Mouse (Mus musculus) embryonic facial prominence, embryonic 14.5 days (tissue): ENCODE data around the gene Lct. TPM values are rescaled to one million over a fixed set of nuclear protein-coding genes. Genes with fewer than 3 reads are reported as not detected.

Source experiments
- ATAC-seq: fragments of 200-750 bp; cut with Nextera tagmentation; 2 replicates; pipeline ENCODE4 v1.8.0; 2017; ENCODE audit warnings: low read depth, moderate number of reproducible peaks, moderate TSS enrichment
- DNase-seq: peaks from one replicate; pipeline ENCODE4 v3.0.0-alpha.2; 2015; ENCODE audit warnings: low spot score
- H3K27ac ChIP-seq: fragments of 300-500 bp; sonication (generic); replicated peaks from 2 replicates; pipeline ENCODE4 v1.5.1; 2014; ENCODE audit warnings: low read depth, mild to moderate bottlenecking, low read length, moderate library complexity
- H3K27me3 ChIP-seq: fragments of 300-500 bp; sonication (generic); replicated peaks from 2 replicates; pipeline ENCODE4 v1.6.1; 2014; ENCODE audit warnings: low read length; ENCODE audit not compliant: control insufficient read depth, insufficient read depth
- H3K36me3 ChIP-seq: fragments of 300-500 bp; sonication (generic); 2 replicates; pipeline ENCODE4 v1.6.1; 2014; ENCODE audit warnings: low read length, mixed read lengths; ENCODE audit not compliant: control insufficient read depth, insufficient read depth
- H3K4me1 ChIP-seq: fragments of 300-500 bp; sonication (generic); 2 replicates; pipeline ENCODE4 v1.6.1; 2014; ENCODE audit warnings: antibody characterized with exemption, low read length; ENCODE audit not compliant: control insufficient read depth, insufficient read depth
- H3K4me2 ChIP-seq: fragments of 300-500 bp; sonication (generic); 2 replicates; pipeline ENCODE4 v1.6.1; 2014; ENCODE audit warnings: low read depth, mild to moderate bottlenecking, low read length, moderate library complexity, mixed read lengths
- H3K4me3 ChIP-seq: fragments of 300-500 bp; sonication (generic); 2 replicates; pipeline ENCODE4 v1.5.1; 2014; ENCODE audit warnings: low read depth, mild to moderate bottlenecking, low read length
- H3K9ac ChIP-seq: fragments of 300-500 bp; sonication (generic); 2 replicates; pipeline ENCODE4 v1.6.1; 2014; ENCODE audit warnings: low read depth, mild to moderate bottlenecking, low read length, moderate library complexity, mixed read lengths
- H3K9me3 ChIP-seq: fragments of 300-500 bp; sonication (generic); 2 replicates; pipeline ENCODE4 v1.6.1; 2016; ENCODE audit warnings: low read length; ENCODE audit not compliant: control insufficient read depth
- WGBS: fragments of 180-500 bp; shearing (Covaris S2); extraction: QIAGEN DNeasy Blood & Tissue Kit; methylation state at CpG from one replicate; pipeline ENCODE4 v1.1.7; 2014; 5-methylcytosine and 5-hydroxymethylcytosine counted together
- polyA plus RNA-seq: library from polyadenylated mRNA; unstranded; fragments of >200 nt; fragmentation: Nextera tagmentation; extraction: Ambion mirVana; gene quantifications from 2 replicates; pipeline ENCODE4 v1.2.1, GENCODE M21; 2014

Gene Lct
- polyA plus RNA-seq, 1 experiment from 2014 or later = 0.13 TPM

GRCm38 (mm10) chr1:128243627-128243995 lies 84.5 kb downstream of the Lct start, which contains the start of gene Ubxn4:
Gene Ubxn4 (plus strand): TSS chr1:128243964.
- DNase-seq (no peak), ATAC-seq (peak; percentile 34)
- H3K36me3 ChIP-seq = 0 out of 2 replicates have a peak, but pooled peaks cover 6% of the 10 kb centered on the region
- no peaks in the 10 kb centered on the region for H3K27me3 ChIP-seq
- no peaks in the 10 kb centered on the region for H3K9me3 ChIP-seq
- peak within 1 kb of the TSS; percentile 82 for H3K27ac ChIP-seq
- peaks cover 4% of the 10 kb centered on the region for H3K4me1 ChIP-seq
- H3K4me3 ChIP-seq = peak within 1 kb of the TSS; percentile 77
- peak within 1 kb of the TSS; percentile 95 for H3K4me2 ChIP-seq
- H3K9ac ChIP-seq = peak within 1 kb of the TSS; percentile 88
- 8% methylated on average over 10 of the region's 10 CpGs for WGBS

- Histone ChIP-seq H3K4me1 (no peaks in the 10 kb centered on the region), H3K36me3 (peaks cover 75% of the 10 kb centered on the region), H3K27ac (no peak overlapping the region), H3K9ac (no peak overlapping the region), H3K4me3 (no peak overlapping the region), H3K9me3 (no peaks in the 10 kb centered on the region), H3K4me2 (no peak overlapping the region), H3K27me3 (no peaks in the 10 kb centered on the region)
- DNase-seq = no peak
- 95% methylated on average over 4 of the region's 4 CpGs for WGBS
- ATAC-seq = no peak
These were observed 92.9 kb downstream of the Lct start for GRCm38 (mm10) chr1:128235181-128235580.

Other genes starting within 250 kb of the Lct start
- gene Zranb3, start 225.3 kb downstream of the Lct start, polyA plus RNA-seq = 6.1 and 8.8 TPM in 2 replicates
- 58.4 and 66.7 TPM in 2 replicates for gene R3hdm1, start 225.0 kb downstream of the Lct start, polyA plus RNA-seq
- 66.8 and 67.8 TPM in 2 replicates for gene Ubxn4, start 84.4 kb downstream of the Lct start, polyA plus RNA-seq
- 185 and 216 TPM in 2 replicates for gene Mcm6, start 31.3 kb upstream of the Lct start, polyA plus RNA-seq
- 97.8 and 104 TPM in 2 replicates for gene Dars, start 89.0 kb upstream of the Lct start, polyA plus RNA-seq